Mouse (Mus musculus) cerebellum, postnatal 4 days (tissue): ENCODE data around the gene Gfod2.

ENCODE experiments used
- DNase-seq, 2 experiments: peaks; one replicate each; pipeline ENCODE4 v3.0.0; 2022; ENCODE audit warnings: low spot score in 2 of 2, mixed read lengths in 1 of 2

Gfod2 gene

GRCm38 (mm10) chr8:105757796-105758276 is 628 bp downstream of the Gfod2 start:
- DNase-seq: no peak

- no peak for DNase-seq
These were observed 3.8 kb downstream of the Gfod2 start for GRCm38 (mm10) chr8:105754688-105755087.

GRCm38 (mm10) chr8:105753916-105754315 is 4.5 kb downstream of the Gfod2 start:
- DNase-seq: no peak

GRCm38 (mm10) chr8:105750606-105751005 is 7.9 kb downstream of the Gfod2 start:
- peak in 1 of 2 experiments; percentile 50 for DNase-seq

- no peak for DNase-seq
These were observed 15.2 kb downstream of the Gfod2 start for GRCm38 (mm10) chr8:105743301-105743700.

GRCm38 (mm10) chr8:105739216-105739615 is 19.2 kb downstream of the Gfod2 start:
- DNase-seq: no peak

GRCm38 (mm10) chr8:105732186-105732585 is 26.3 kb downstream of the Gfod2 start:
- no peak for DNase-seq

- DNase-seq: no peak
These were observed 30.9 kb downstream of the Gfod2 start for GRCm38 (mm10) chr8:105727397-105728124.

GRCm38 (mm10) chr8:105725726-105726125 is 32.7 kb downstream of the Gfod2 start:
- DNase-seq: no peak

GRCm38 (mm10) chr8:105722861-105723260 is 35.6 kb downstream of the Gfod2 start:
- no peak for DNase-seq

- no peak for DNase-seq
These were observed 38.8 kb downstream of the Gfod2 start for GRCm38 (mm10) chr8:105719637-105720036.

GRCm38 (mm10) chr8:105716302-105716945 is 42.0 kb downstream of the Gfod2 start:
- no peak for DNase-seq

GRCm38 (mm10) chr8:105715042-105715441 is 43.4 kb downstream of the Gfod2 start:
- no peak for DNase-seq

- DNase-seq: peak; percentile 75 to 88
These were observed 44.3 kb downstream of the Gfod2 start for GRCm38 (mm10) chr8:105714139-105714538.

- no peak for DNase-seq
These were observed 46.2 kb downstream of the Gfod2 start for GRCm38 (mm10) chr8:105712286-105712685.

- no peak for DNase-seq
These were observed 49.1 kb downstream of the Gfod2 start for GRCm38 (mm10) chr8:105709317-105709716.

- DNase-seq: no peak
These were observed 49.8 kb downstream of the Gfod2 start for GRCm38 (mm10) chr8:105708675-105709074.

GRCm38 (mm10) chr8:105707498-105708403 is 50.7 kb downstream of the Gfod2 start, which contains the start of the genes 4933405L10Rik and Enkd1:
Gene 4933405L10Rik, plus strand, starts transcription at chr8:105707655.
Gene Enkd1, minus strand, starts transcription at chr8:105708210.
- DNase-seq: peak in 1 of 2 experiments; percentile 85

- no peak for DNase-seq
These were observed 52.0 kb downstream of the Gfod2 start for GRCm38 (mm10) chr8:105706426-105706825.

GRCm38 (mm10) chr8:105704955-105705354 is 53.5 kb downstream of the Gfod2 start:
- DNase-seq: no peak

GRCm38 (mm10) chr8:105704146-105704812 is 54.2 kb downstream of the Gfod2 start:
- no peak for DNase-seq
